Mouse (Mus musculus) MEL (cell line): ENCODE measurements around the gene Sphk2.

ENCODE experiments used
- BHLHE40 ChIP-seq: IDR thresholded peaks from 2 replicates; pipeline ENCODE4 v1.6.1; 2012; ENCODE audit warnings: low read depth, mild to moderate bottlenecking, inconsistent platforms, low read length, improper control_type of control experiment, borderline replicate concordance
- CHD1 ChIP-seq: IDR thresholded peaks from 2 replicates; pipeline ENCODE4 v1.6.1; 2012; ENCODE audit warnings: low read depth, mild to moderate bottlenecking, inconsistent platforms, low read length, improper control_type of control experiment
- CHD2 ChIP-seq: IDR thresholded peaks from 2 replicates; pipeline ENCODE4 v1.6.1; 2011; ENCODE audit warnings: low read length, improper control_type of control experiment
- CTCF ChIP-seq, 3 experiments: IDR thresholded peaks in 2 of 3; conservative IDR thresholded peaks in 1 of 3; 2 replicates each; pipeline ENCODE4 v1.5.1; 2011 to 2012; ENCODE audit warnings: low read length in 3 of 3, low read depth in 2 of 3, mild to moderate bottlenecking in 2 of 3, improper control_type of control experiment in 1 of 3, inconsistent platforms in 1 of 3, mixed read lengths in 1 of 3, moderate library complexity in 1 of 3; ENCODE audit not compliant: control insufficient read depth in 1 of 3, insufficient read depth in 1 of 3, poor library complexity in 1 of 3, severe bottlenecking in 1 of 3
- EP300 ChIP-seq, 2 experiments: IDR thresholded peaks; 2 replicates each; pipeline ENCODE4 v1.6.1; 2011; ENCODE audit warnings: improper control_type of control experiment in 2 of 2, low read length in 2 of 2, low read depth in 1 of 2, mild to moderate bottlenecking in 1 of 2
- ETS1 ChIP-seq: IDR thresholded peaks from 2 replicates; pipeline ENCODE4 v1.6.1; 2012; ENCODE audit warnings: low read depth, mild to moderate bottlenecking, inconsistent platforms, low read length, improper control_type of control experiment, moderate library complexity
- MAFK ChIP-seq: IDR thresholded peaks from 2 replicates; pipeline ENCODE4 v1.6.1; 2011; ENCODE audit warnings: low read depth, mild to moderate bottlenecking, low read length, improper control_type of control experiment, borderline replicate concordance
- MXI1 ChIP-seq: IDR thresholded peaks from 2 replicates; pipeline ENCODE4 v1.6.1; 2011; ENCODE audit warnings: mild to moderate bottlenecking, low read depth, low read length, improper control_type of control experiment
- POLR2A ChIP-seq, 2 experiments: IDR thresholded peaks; 2 replicates each; pipeline ENCODE4 v1.6.1; 2011 to 2012; ENCODE audit warnings: low read length in 2 of 2, mild to moderate bottlenecking in 2 of 2, control low read depth in 1 of 2, improper control_type of control experiment in 1 of 2, low read depth in 1 of 2, moderate library complexity in 1 of 2; ENCODE audit not compliant: control insufficient read depth in 1 of 2, insufficient read depth in 1 of 2, poor library complexity in 1 of 2
- POLR2AphosphoS2 ChIP-seq: IDR thresholded peaks from 2 replicates; pipeline ENCODE4 v1.6.1; 2011; ENCODE audit warnings: low read length, improper control_type of control experiment
- TAL1 ChIP-seq: IDR thresholded peaks from 2 replicates; pipeline ENCODE4 v1.6.1; 2012; ENCODE audit warnings: mild to moderate bottlenecking, inconsistent platforms, low read length, moderate library complexity, mixed read lengths
- TCF12 ChIP-seq: IDR thresholded peaks from 2 replicates; pipeline ENCODE4 v1.6.1; 2014; ENCODE audit warnings: low read depth, mild to moderate bottlenecking, inconsistent platforms, low read length, improper control_type of control experiment, moderate library complexity
- USF2 ChIP-seq, 2 experiments: IDR thresholded peaks; 2 replicates each; pipeline ENCODE4 v1.6.1; 2011 to 2012; ENCODE audit warnings: improper control_type of control experiment in 2 of 2, low read length in 2 of 2, borderline replicate concordance in 1 of 2, inconsistent platforms in 1 of 2, low read depth in 1 of 2, mild to moderate bottlenecking in 1 of 2; ENCODE audit not compliant: insufficient read depth in 1 of 2
- ZKSCAN1 ChIP-seq: IDR thresholded peaks from 2 replicates; pipeline ENCODE4 v1.6.1; 2012; ENCODE audit warnings: low read depth, mild to moderate bottlenecking, inconsistent platforms, low read length, improper control_type of control experiment, moderate library complexity

DNA sequence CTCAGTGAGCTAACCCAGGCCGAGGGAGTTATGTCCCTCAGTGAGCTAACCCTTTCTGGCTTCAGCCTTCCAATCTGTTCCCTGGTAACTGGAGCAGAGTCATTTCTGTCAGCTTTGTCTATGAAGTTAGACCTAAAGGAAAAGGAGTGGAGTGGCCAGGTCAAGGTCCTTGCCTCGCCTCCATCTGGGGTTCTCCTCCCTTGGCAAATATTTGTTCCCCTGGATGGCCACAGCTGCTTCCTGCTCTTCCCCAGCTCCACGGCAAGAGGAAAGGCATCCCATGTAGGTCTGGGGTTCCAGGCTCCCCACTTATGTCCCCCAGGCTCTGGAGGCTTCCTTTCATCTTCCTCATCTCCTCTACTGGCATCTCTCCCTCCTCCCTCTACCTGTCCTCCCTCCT lies 9.8 kb upstream of the Sphk2 start:
- no peak for TF ChIP-seq POLR2AphosphoS2
- TF ChIP-seq POLR2A (IDR thresholded peaks at IDR 0.05; ENCODE audit: control insufficient read depth in 1 of 2, insufficient read depth in 1 of 2, low read depth in 1 of 2, low read length in 2 of 2, poor library complexity in 1 of 2) = no peak
- no peak for TF ChIP-seq CHD1
- no peak for TF ChIP-seq USF2 (IDR thresholded peaks at IDR 0.05; ENCODE audit: borderline replicate concordance in 1 of 2, insufficient read depth in 1 of 2, low read depth in 1 of 2, low read length in 2 of 2)
- TF ChIP-seq EP300 (IDR thresholded peaks at IDR 0.05; ENCODE audit: low read depth in 1 of 2, low read length in 2 of 2) = no peak
- no peak for TF ChIP-seq CTCF (IDR thresholded peaks at IDR 0.05 in 2 of 3, conservative IDR thresholded peaks at IDR 0.05 in 1 of 3; ENCODE audit: control insufficient read depth in 1 of 3, insufficient read depth in 1 of 3, low read depth in 2 of 3, low read length in 3 of 3, poor library complexity in 1 of 3, severe bottlenecking in 1 of 3)
- TF ChIP-seq TCF12 = no peak
- TF ChIP-seq CHD2 = no peak
- no peak for TF ChIP-seq ZKSCAN1
- TF ChIP-seq ETS1 = no peak
- TF ChIP-seq MAFK = no peak
- TF ChIP-seq TAL1 = no peak
- no peak for TF ChIP-seq MXI1
- no peak for TF ChIP-seq BHLHE40
